Mouse (Mus musculus) MEL (cell line): Measurements from ENCODE around the gene Lrrc61.

Experiments
- CHD2 ChIP-seq: IDR thresholded peaks from 2 replicates; pipeline ENCODE4 v1.6.1; 2011; ENCODE audit warnings: low read length, improper control_type of control experiment
- CTCF ChIP-seq, 3 experiments: IDR thresholded peaks in 2 of 3; conservative IDR thresholded peaks in 1 of 3; 2 replicates each; pipeline ENCODE4 v1.5.1; 2011 to 2012; ENCODE audit warnings: low read length in 3 of 3, low read depth in 2 of 3, mild to moderate bottlenecking in 2 of 3, improper control_type of control experiment in 1 of 3, inconsistent platforms in 1 of 3, mixed read lengths in 1 of 3, moderate library complexity in 1 of 3; ENCODE audit not compliant: control insufficient read depth in 1 of 3, insufficient read depth in 1 of 3, poor library complexity in 1 of 3, severe bottlenecking in 1 of 3
- MEF2A ChIP-seq: IDR thresholded peaks from 2 replicates; pipeline ENCODE4 v1.6.1; 2014; ENCODE audit warnings: low read depth, mild to moderate bottlenecking, inconsistent platforms, low read length, improper control_type of control experiment; ENCODE audit not compliant: poor library complexity, insufficient replicate concordance, severe bottlenecking; ENCODE audit errors: extremely low read depth
- NRF1 ChIP-seq: IDR thresholded peaks from 2 replicates; pipeline ENCODE4 v1.6.1; 2014; ENCODE audit warnings: low read depth, mild to moderate bottlenecking, inconsistent platforms, low read length, improper control_type of control experiment, moderate library complexity; ENCODE audit not compliant: poor library complexity, insufficient read depth, severe bottlenecking
- RAD21 ChIP-seq: IDR thresholded peaks from 2 replicates; pipeline ENCODE4 v1.6.1; 2011; ENCODE audit warnings: mild to moderate bottlenecking, low read depth, low read length, improper control_type of control experiment
- RCOR1 ChIP-seq: IDR thresholded peaks from 2 replicates; pipeline ENCODE4 v1.6.1; 2012; ENCODE audit warnings: low read depth, mild to moderate bottlenecking, inconsistent platforms, low read length, improper control_type of control experiment
- ZMIZ1 ChIP-seq: IDR thresholded peaks from 2 replicates; pipeline ENCODE4 v1.6.1; 2012; ENCODE audit warnings: low read depth, mild to moderate bottlenecking, inconsistent platforms, low read length, improper control_type of control experiment, moderate library complexity

DNA sequence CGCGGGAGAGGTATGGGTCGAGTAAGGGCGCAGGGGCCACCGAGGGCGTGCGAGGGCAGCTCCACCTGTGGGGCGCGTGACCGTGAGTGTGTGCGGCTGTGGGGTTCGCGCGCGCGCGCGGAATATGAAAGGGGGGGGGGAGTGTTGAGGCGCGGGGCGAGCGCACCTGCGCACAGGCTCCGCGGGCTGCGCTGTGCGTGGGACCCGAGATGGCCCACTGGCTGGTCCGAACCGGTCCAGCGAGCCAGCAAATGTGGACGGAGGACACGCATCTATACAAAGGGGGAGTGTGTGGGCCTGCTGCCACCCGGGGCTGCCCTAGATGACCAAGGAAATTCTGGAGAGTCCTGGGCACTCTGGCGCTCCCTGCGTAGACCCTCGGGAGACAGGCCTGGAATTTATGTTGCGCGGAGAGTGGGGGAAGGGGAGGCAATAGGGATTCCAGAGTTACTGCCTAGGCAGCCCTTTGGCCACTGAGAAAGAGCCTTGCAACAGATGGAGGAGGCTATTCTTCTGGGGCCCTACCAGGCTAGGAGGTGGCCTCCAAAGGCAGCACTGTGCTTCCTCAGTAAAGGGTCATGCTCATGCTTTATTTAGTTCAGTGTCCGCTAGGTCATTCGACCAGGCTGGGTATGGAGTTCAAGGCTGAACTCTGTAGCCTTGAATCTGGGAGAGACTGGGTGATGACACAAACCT, 39.6 kb downstream of the Lrrc61 start:
- TF ChIP-seq CHD2 (no peak), MEF2A (no peak), RAD21 (no peak), ZMIZ1 (no peak), CTCF (IDR thresholded peaks at IDR 0.05 in 2 of 3, conservative IDR thresholded peaks at IDR 0.05 in 1 of 3; ENCODE audit: control insufficient read depth in 1 of 3, insufficient read depth in 1 of 3, low read depth in 2 of 3, low read length in 3 of 3, poor library complexity in 1 of 3, severe bottlenecking in 1 of 3) (no peak), RCOR1 (no peak), NRF1 (no peak)
